In genomic region chr9:103086736-103087135, GRCm38 (mm10) we compare ENCODE assay signal across 25 mouse cellular contexts. TPM values are rescaled to one million over a fixed set of nuclear protein-coding genes. Genes with fewer than 3 reads are reported as not detected.
A peak's percentile ranks its signal among the peaks of the same experiment; 100 is the strongest.
DNase-seq lines count a peak whose midpoint lies in the region; ATAC-seq and TF ChIP-seq lines count a peak whose summit lies in the region.
"Had no signal": no experiment of that assay in that cellular context is flagged by ENCODE, and none has a peak within 500 bp of the region (broad histone marks: within the 10 kb centered on the region; RNA-seq: fewer than 3 reads in every experiment).

No protein-coding gene starts in this region.

- WGBS in cerebellum, adult 2 months: 45% methylated on average over 6 of the region's 6 CpGs
- 49% methylated on average over 6 of the region's 6 CpGs for whole genome bisulfite sequencing in hindbrain, postnatal 0 days
- WGBS in hindbrain, embryonic 14.5 days: 65% methylated on average over 6 of the region's 6 CpGs
- 91% methylated on average over 6 of the region's 6 CpGs for WGBS in midbrain, postnatal 0 days
- 84% methylated on average over 6 of the region's 6 CpGs for WGBS in midbrain, embryonic 14.5 days

- H3K27me3 ChIP-seq in cerebellum, adult 2 months (ENCODE audit: control insufficient read depth, insufficient read depth, low read length): no peaks in the 10 kb centered on the region
- no peaks in the 10 kb centered on the region for H3K27me3 ChIP-seq in hindbrain, postnatal 0 days (ENCODE audit: insufficient read depth, low read length)
- no peaks in the 10 kb centered on the region for H3K27me3 ChIP-seq in hindbrain, embryonic 14.5 days (ENCODE audit: control insufficient read depth, insufficient read depth, low read length)
- H3K27me3 ChIP-seq in midbrain, postnatal 0 days (ENCODE audit: insufficient read depth, low read length): no peaks in the 10 kb centered on the region
- H3K27me3 ChIP-seq in midbrain, embryonic 14.5 days (ENCODE audit: control insufficient read depth, insufficient read depth, low read length): no peaks in the 10 kb centered on the region
- H3K27me3 ChIP-seq: forebrain, embryonic 13.5 days had no signal

- no peak for TF ChIP-seq CTCF in cerebellum, adult 2 months (IDR thresholded peaks at IDR 0.05; ENCODE audit: borderline replicate concordance, insufficient read depth, low read depth, low read length)
- no peak for TF ChIP-seq CTCF in hindbrain, postnatal 0 days (IDR thresholded peaks at IDR 0.05; ENCODE audit: low read depth)
- TF ChIP-seq CTCF in midbrain, postnatal 0 days (IDR thresholded peaks at IDR 0.05): no peak

- H3K9ac ChIP-seq in hindbrain, postnatal 0 days (replicated peaks; ENCODE audit: low read length): no peak overlapping the region
- no peak overlapping the region for H3K9ac ChIP-seq in hindbrain, embryonic 14.5 days
- H3K9ac ChIP-seq in midbrain, postnatal 0 days (replicated peaks; ENCODE audit: low read length, poor library complexity, severe bottlenecking): no peak overlapping the region
- H3K9ac ChIP-seq in midbrain, embryonic 14.5 days (replicated peaks; ENCODE audit: low read length): no peak overlapping the region
- H3K9ac ChIP-seq: forebrain, embryonic 13.5 days; heart, embryonic 12.5 days; heart, embryonic 15.5 days had no signal

- no peak overlapping the region for H3K27ac ChIP-seq in cerebellum, adult 2 months (ENCODE audit: insufficient read depth, low read length)
- 0 out of 2 replicates have a peak overlapping the region, but pooled peaks have one; percentile 2 for H3K27ac ChIP-seq in hindbrain, postnatal 0 days
- no peak overlapping the region for H3K27ac ChIP-seq in hindbrain, embryonic 14.5 days
- H3K27ac ChIP-seq in midbrain, postnatal 0 days (ENCODE audit: low read depth, low read length): no peak overlapping the region
- H3K27ac ChIP-seq in midbrain, embryonic 14.5 days (replicated peaks; ENCODE audit: low read depth, low read length): no peak overlapping the region
- H3K27ac ChIP-seq: forebrain, embryonic 13.5 days; heart, embryonic 15.5 days had no signal

- ATAC-seq in cerebellum, adult (ENCODE audit: insufficient number of reproducible peaks, low FRiP score, low TSS enrichment): no peak
- no peak for ATAC-seq in hindbrain, postnatal 0 days
- ATAC-seq in hindbrain, embryonic 14.5 days (ENCODE audit: low FRiP score): no peak
- no peak for ATAC-seq in midbrain, postnatal 0 days (ENCODE audit: low FRiP score)
- no peak for ATAC-seq in midbrain, embryonic 14.5 days (ENCODE audit: low FRiP score, low TSS enrichment)
- ATAC-seq: activated CD4-positive, CD25-positive, alpha-beta regulatory T cell, adult 4 months; forebrain, embryonic 13.5 days; forebrain, embryonic 16.5 days; hindbrain, embryonic 16.5 days; inflammation-experienced regulatory T-cells, adult 6 months; intestine, embryonic 16.5 days had no signal

- no peaks in the 10 kb centered on the region for H3K9me3 ChIP-seq in hindbrain, postnatal 0 days (ENCODE audit: low read length)
- H3K9me3 ChIP-seq in hindbrain, embryonic 14.5 days (ENCODE audit: control insufficient read depth, low read length): no peaks in the 10 kb centered on the region
- no peaks in the 10 kb centered on the region for H3K9me3 ChIP-seq in midbrain, postnatal 0 days (ENCODE audit: low read length)
- H3K9me3 ChIP-seq in midbrain, embryonic 14.5 days (ENCODE audit: control insufficient read depth, low read length): no peaks in the 10 kb centered on the region
- H3K9me3 ChIP-seq: forebrain, embryonic 10.5 days; forebrain, embryonic 13.5 days; heart, embryonic 12.5 days; heart, embryonic 15.5 days had no signal

- no peak overlapping the region for H3K4me3 ChIP-seq in cerebellum, adult 2 months (replicated peaks; ENCODE audit: insufficient read depth, low read depth, low read length)
- no peak overlapping the region for H3K4me3 ChIP-seq in hindbrain, postnatal 0 days (ENCODE audit: low read length)
- no peak overlapping the region for H3K4me3 ChIP-seq in hindbrain, embryonic 14.5 days (replicated peaks; ENCODE audit: low read length)
- H3K4me3 ChIP-seq in midbrain, postnatal 0 days (ENCODE audit: low read depth, low read length): no peak overlapping the region
- H3K4me3 ChIP-seq in midbrain, embryonic 14.5 days (replicated peaks; ENCODE audit: low read depth, low read length): no peak overlapping the region
- H3K4me3 ChIP-seq: forebrain, embryonic 10.5 days; forebrain, embryonic 13.5 days; heart, embryonic 12.5 days; heart, embryonic 15.5 days had no signal

- no peak for TF ChIP-seq POLR2A in cerebellum, adult 2 months (IDR thresholded peaks at IDR 0.05; ENCODE audit: borderline replicate concordance, insufficient read depth, low read length)

- peak; percentile 20 for DNase-seq in cerebellum, adult 9-11 months
- no peak for DNase-seq in cerebellum, adult 2 months
- DNase-seq in cerebellum, postnatal 25 days: peak; percentile 28 to 54
- peak; percentile 59 for DNase-seq in hindbrain, postnatal 0 days (ENCODE audit: low spot score)
- no peak for DNase-seq in hindbrain, embryonic 14.5 days (ENCODE audit: low spot score)
- DNase-seq in midbrain, postnatal 0 days (ENCODE audit: low spot score): peak; percentile 45
- DNase-seq in midbrain, embryonic 14.5 days: no peak
- DNase-seq: adrenal gland, adult 8-10 months; adrenal gland, postnatal 25 days; cerebellum, adult 11 months; cerebellum, postnatal 36 days; gastrocnemius, postnatal 10 days; gastrocnemius, postnatal 36 days; heart, postnatal 10 days; heart, postnatal 36 days had no signal

- H3K4me1 ChIP-seq in cerebellum, adult 2 months (ENCODE audit: control insufficient read depth, insufficient read depth, low read length): peaks cover 29% of the 10 kb centered on the region
- H3K4me1 ChIP-seq in hindbrain, postnatal 0 days (ENCODE audit: insufficient read depth, low read length): 0 out of 2 replicates have a peak, but pooled peaks cover 8% of the 10 kb centered on the region
- H3K4me1 ChIP-seq in hindbrain, embryonic 14.5 days (replicated peaks; ENCODE audit: control insufficient read depth, insufficient read depth, low read length): no peaks in the 10 kb centered on the region; the same call in 1 of the 2 replicates
- H3K4me1 ChIP-seq in midbrain, postnatal 0 days (ENCODE audit: insufficient read depth, low read length): no peaks in the 10 kb centered on the region
- H3K4me1 ChIP-seq in midbrain, embryonic 14.5 days (ENCODE audit: control insufficient read depth, insufficient read depth, low read length): no peaks in the 10 kb centered on the region
- H3K4me1 ChIP-seq: heart, embryonic 12.5 days had no signal

- no peak overlapping the region for H3K4me2 ChIP-seq in hindbrain, postnatal 0 days (ENCODE audit: low read depth, low read length)
- no peak overlapping the region for H3K4me2 ChIP-seq in hindbrain, embryonic 14.5 days (replicated peaks)
- no peak overlapping the region for H3K4me2 ChIP-seq in midbrain, postnatal 0 days (ENCODE audit: low read depth, low read length, poor library complexity, severe bottlenecking)
- no peak overlapping the region for H3K4me2 ChIP-seq in midbrain, embryonic 14.5 days (ENCODE audit: low read length)
- H3K4me2 ChIP-seq: forebrain, embryonic 13.5 days; heart, embryonic 12.5 days; heart, embryonic 15.5 days had no signal

- no peaks in the 10 kb centered on the region for H3K36me3 ChIP-seq in hindbrain, postnatal 0 days (ENCODE audit: insufficient read depth, low read length)
- no peaks in the 10 kb centered on the region for H3K36me3 ChIP-seq in hindbrain, embryonic 14.5 days (replicated peaks; ENCODE audit: control insufficient read depth, insufficient read depth)
- H3K36me3 ChIP-seq in midbrain, postnatal 0 days (ENCODE audit: insufficient read depth, low read length): no peaks in the 10 kb centered on the region
- H3K36me3 ChIP-seq in midbrain, embryonic 14.5 days (ENCODE audit: control insufficient read depth, insufficient read depth, low read length): no peaks in the 10 kb centered on the region
- H3K36me3 ChIP-seq: forebrain, embryonic 10.5 days; heart, embryonic 12.5 days; heart, embryonic 15.5 days had no signal

RNA-seq across cellular contexts. Expression of gene Rab6b, which starts 24.9 kb away (rescaled TPM):
- polyA plus RNA-seq in cerebellum, adult 2 months (2012; rRNA removed): 188 and 199 TPM in 2 replicates
- total RNA-seq in hindbrain, postnatal 0 days (2014; rRNA removed): 210 and 223 TPM in 2 replicates
- polyA plus RNA-seq in hindbrain, postnatal 0 days (2015; fragmentation: Nextera tagmentation; extraction: Ambion mirVana): 139 and 155 TPM in 2 replicates
- polyA plus RNA-seq in hindbrain, embryonic 14.5 days (2014; fragmentation: Nextera tagmentation; extraction: Ambion mirVana): 80.7 and 92.0 TPM in 2 replicates
- total RNA-seq in midbrain, postnatal 0 days (2014; rRNA removed): 228 and 249 TPM in 2 replicates
- polyA plus RNA-seq in midbrain, postnatal 0 days (2015; fragmentation: Nextera tagmentation; extraction: Ambion mirVana): 157 and 162 TPM in 2 replicates
- 64.2 and 93.4 TPM in 2 replicates for polyA plus RNA-seq in midbrain, embryonic 14.5 days (2014; fragmentation: Nextera tagmentation; extraction: Ambion mirVana)

Comparison
In these comparisons a context has a peak if more than half of its experiments do, and no peak if none do; other contexts are left out.
1. DNase-seq: peak in cerebellum, adult 9-11 months (single experiment), cerebellum, postnatal 25 days (2 of 2), hindbrain, postnatal 0 days (single experiment) and midbrain, postnatal 0 days (single experiment); none in cerebellum, adult 2 months (0 of 2), hindbrain, embryonic 14.5 days (single experiment) and midbrain, embryonic 14.5 days (single experiment).